Mouse (Mus musculus) erythroid progenitor cell, adult 5-6 weeks (primary cell): ENCODE data around the gene Rfng. TPM values are rescaled to one million over a fixed set of nuclear protein-coding genes. Genes with fewer than 3 reads are reported as not detected.
A peak's percentile ranks its signal among the peaks of the same experiment; 100 is the strongest.
"Not testable (repeated sequence)": the region's sequence is repeated elsewhere in the genome, so short reads cannot be mapped to it uniquely, and the experiment has no call there.

Experiments
- ATAC-seq: replicated peaks from 2 replicates; pipeline ENCODE4 v1.8.0; 2016; ENCODE audit warnings: moderate number of reproducible peaks, mild to moderate bottlenecking, moderate TSS enrichment, inconsistent platforms; ENCODE audit not compliant: poor library complexity, low FRiP score, severe bottlenecking
- total RNA-seq, 2 experiments: library from RNA; stranded (forward) in 1 of 2; stranded (reverse) in 1 of 2; fragments of 150-400 nt in 1 of 2; fragments of 186-747, 209-891 nt in 1 of 2; gene quantifications; 2 replicates each; pipeline versions ENCODE4 v1.2.3 to v1.2.4; 2015 to 2017; ENCODE audit warnings: low replicate concordance in 2 of 2

Rfng gene
- total RNA-seq, 2 experiments from 2014 or later = 0.91 to 6.7 TPM

GRCm38 (mm10) chr11:120779876-120780275 is 4.1 kb downstream of the Rfng start:
- no peak for ATAC-seq

GRCm38 (mm10) chr11:120777123-120777522 is 6.9 kb downstream of the Rfng start:
- ATAC-seq = no peak

GRCm38 (mm10) chr11:120775774-120776469 is 8.1 kb downstream of the Rfng start:
- ATAC-seq = peak; percentile 89

DNA sequence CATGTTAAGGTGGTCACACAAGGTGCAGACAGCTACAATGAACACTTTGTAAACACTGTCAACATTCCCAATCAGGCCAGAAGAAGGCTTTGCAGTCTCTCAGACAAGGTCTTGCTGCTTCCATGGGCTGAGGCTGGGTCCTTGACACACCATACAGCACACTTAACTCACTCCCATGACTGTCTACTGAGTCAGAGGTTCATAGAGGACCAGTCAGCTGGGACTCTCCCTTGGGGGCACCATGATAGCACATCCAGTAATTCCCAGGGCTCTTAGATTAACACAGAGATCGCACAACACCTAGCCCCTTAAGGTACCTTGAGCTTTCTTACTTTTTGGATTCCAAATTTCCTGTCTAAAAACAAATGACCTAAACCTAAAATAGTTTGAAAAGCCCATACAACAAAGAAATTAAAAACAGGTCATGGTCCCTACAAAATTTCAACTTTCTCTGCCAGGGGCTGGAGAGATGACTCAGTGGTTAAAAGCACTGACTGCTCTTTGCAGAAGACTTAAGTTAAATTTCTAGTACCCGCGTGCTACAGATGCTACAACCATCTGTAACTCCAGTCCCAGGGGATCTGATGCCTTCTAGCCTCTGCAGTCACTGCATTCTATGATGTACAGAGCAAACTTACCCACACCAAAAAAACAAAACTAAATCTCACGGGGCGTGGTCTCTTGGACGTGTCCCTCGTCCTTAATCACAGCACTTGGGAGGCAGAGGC is 10.4 kb downstream of the Rfng start:
- no peak for ATAC-seq

- no peak for ATAC-seq
These were observed 11.3 kb downstream of the Rfng start for GRCm38 (mm10) chr11:120772749-120773148.

DNA sequence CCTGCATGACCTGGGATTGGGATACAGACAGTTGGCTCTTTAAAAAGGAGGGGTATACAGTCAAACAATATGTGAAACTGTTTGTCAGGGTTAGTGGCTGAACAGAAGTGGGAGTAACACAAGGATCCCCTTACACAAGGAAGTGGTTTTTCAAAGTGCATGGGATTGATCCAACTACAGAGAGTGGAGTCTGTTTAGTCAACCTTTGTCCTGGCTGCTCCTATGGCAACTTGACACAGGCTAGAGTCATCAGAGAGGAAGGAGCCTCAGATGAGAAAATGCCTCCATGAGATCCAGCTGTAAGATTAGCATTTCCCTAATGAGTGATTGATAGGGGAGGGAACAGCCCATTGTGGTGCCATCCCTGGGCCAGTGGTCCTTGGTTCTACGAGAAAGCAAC is 15.8 kb downstream of the Rfng start:
- ATAC-seq = no peak

DNA sequence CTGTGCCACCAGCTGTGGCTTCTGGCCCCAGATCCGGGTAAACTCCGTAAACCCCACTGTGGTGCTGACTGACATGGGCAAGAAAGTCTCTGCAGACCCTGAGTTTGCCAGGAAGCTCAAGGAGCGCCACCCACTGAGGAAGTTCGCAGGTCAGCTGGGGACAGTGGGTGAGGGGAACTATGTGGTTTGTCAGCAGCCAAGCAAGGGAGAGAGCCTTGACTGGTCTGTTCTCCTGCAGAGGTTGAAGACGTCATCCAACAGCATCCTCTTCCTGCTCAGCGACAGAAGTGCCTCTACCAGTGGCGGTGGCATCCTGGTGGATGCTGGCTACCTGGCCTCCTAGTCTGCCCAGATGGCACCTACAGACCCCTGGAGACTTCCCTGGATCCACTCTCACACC is 17.0 kb downstream of the Rfng start:
- 0 out of 2 replicates have a peak, but pooled peaks have one; percentile 22 for ATAC-seq

- ATAC-seq = not testable (repeated sequence)
These were observed 20.6 kb downstream of the Rfng start for GRCm38 (mm10) chr11:120763121-120763999.

GRCm38 (mm10) chr11:120762672-120763041 is 21.4 kb downstream of the Rfng start, which contains the start of gene Hmga1b:
TSS of gene Hmga1b (plus strand) at chr11:120762794.
- not testable (repeated sequence) for ATAC-seq

- ATAC-seq = no peak
These were observed 22.0 kb downstream of the Rfng start for GRCm38 (mm10) chr11:120761811-120762671.

GRCm38 (mm10) chr11:120760236-120760635 is 23.8 kb downstream of the Rfng start:
- no peak for ATAC-seq

DNA sequence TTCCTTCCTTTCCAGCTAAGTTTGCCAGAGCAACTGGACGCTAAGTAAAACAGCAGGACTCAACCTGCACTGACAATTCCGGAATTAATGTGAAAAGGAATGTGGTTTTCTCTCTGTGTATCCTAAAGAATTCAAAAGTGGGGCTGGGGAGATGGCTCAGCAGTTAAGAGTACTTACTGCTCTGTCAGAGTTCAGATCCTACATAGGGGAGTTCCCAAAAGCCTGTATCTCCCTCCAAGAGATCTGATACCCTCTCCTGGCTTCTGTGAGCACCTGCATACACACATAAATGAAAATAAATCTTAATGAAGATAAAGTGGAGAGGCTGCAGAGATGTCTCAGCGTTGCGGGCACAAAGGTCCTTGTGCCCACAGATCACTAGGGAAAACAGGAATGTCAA is 32.4 kb downstream of the Rfng start:
- ATAC-seq = no peak

DNA sequence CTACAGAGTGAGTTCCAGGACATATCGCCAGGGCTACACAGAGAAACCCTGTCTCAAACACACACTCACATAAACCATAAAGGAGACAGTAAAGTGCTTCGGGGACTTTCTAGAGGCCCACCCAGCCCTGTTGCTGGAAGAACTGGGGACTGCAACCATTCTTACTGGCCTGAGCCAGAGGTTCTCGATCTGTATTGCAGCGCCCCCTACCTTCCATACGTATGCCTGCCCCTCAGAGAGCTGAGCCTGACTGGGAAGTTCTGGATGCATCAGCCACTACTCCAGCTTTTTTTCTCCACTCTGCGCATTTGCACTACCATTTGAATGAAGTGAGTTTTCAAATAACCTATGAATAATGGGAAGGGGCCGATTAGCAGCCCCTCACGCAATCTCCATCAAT is 34.6 kb downstream of the Rfng start:
- ATAC-seq = peak; percentile 70; the same call in 1 of the 2 replicates

DNA sequence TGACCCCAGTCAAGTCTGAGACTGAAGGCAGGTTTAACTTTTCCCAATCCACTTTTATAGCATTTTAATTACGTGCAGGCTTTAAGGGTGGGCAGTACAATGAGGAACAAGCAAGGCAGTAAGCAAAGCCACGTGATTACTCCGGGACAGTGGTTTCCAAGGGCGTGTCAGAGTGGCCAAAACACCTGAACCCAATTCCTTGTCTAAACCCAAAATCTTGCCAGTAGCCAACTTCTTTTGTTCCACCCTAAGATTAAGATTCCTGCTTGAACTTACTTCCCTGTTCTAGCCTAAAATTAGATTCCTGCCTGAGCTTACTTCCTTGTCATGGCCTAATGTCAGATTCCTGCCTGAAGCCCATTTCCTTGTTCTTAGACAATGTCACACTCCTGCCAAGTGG is 36.0 kb downstream of the Rfng start:
- ATAC-seq = no peak

DNA sequence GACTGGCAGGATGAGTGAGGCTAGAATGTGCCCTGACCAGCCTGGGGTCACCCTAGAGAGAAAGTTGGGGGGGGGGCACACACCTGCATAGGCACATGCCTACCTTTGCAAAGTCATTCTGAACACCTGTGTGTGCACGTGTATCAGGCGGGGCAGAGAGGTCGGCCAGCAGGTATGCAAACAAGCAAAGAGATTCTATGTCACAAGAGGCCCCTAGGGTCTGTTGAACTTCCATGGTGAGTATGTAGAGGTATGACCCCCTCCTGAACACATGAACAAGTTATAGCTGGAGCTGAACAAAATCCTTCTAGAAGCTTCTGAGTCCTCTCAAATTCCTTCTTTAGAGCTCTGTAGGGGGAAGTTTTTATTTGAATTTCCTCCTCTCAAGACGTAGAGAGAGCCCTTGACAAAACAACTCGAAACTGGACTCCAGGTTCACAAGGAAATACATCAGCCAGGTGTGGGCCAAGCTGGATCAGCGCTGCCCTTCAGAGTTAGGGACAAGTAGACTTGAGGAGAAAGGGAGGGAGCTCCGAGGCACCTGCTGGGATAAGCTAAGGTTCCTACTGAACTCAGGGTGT is 39.8 kb downstream of the Rfng start:
- ATAC-seq = no peak

DNA sequence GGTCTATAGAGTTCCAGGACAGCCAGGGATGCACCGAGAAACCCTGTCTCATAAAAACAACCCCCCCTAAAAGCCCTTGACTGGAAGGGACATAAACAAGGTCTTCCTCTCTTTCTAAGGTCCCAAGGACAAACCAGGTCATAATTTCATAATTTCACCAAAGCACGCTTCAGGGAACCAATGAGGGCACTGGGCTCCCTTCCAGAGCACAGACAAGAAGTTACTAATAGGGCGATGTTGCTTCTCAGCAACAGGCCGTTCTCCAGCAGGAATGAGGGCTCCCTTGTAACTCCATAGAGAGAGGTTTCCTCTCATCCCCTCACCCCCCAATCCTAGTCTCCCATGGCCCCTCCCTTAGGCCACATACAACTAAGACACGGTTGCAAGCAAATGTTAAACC is 43.0 kb downstream of the Rfng start:
- no peak for ATAC-seq

GRCm38 (mm10) chr11:120736424-120736823 is 47.6 kb downstream of the Rfng start:
- ATAC-seq = no peak

GRCm38 (mm10) chr11:120733521-120733920 is 50.5 kb downstream of the Rfng start:
- ATAC-seq = no peak
